In genomic region chr10:20160914-20161313, GRCm38 (mm10) we compare ENCODE assay signal across 14 mouse cellular contexts. TPM values are rescaled to one million over a fixed set of nuclear protein-coding genes. Genes with fewer than 3 reads are reported as not detected.
DNase-seq lines count a peak whose midpoint lies in the region; ATAC-seq and TF ChIP-seq lines count a peak whose summit lies in the region.
"Had no signal": no experiment of that assay in that cellular context is flagged by ENCODE, and none has a peak within 500 bp of the region (broad histone marks: within the 10 kb centered on the region; RNA-seq: fewer than 3 reads in every experiment).

No protein-coding gene starts in this region.

- H3K9me3 ChIP-seq in E14TG2a.4 (ENCODE audit: low read length), result no peaks in the 10 kb centered on the region
- no peaks in the 10 kb centered on the region for H3K9me3 ChIP-seq in midbrain, embryonic 10.5 days (replicated peaks)
- H3K9me3 ChIP-seq: midbrain, embryonic 12.5 days had no signal

- peaks cover 84% of the 10 kb centered on the region for H3K4me1 ChIP-seq in E14TG2a.4 (replicated peaks; ENCODE audit: low read depth, low read length)
- H3K4me1 ChIP-seq in midbrain, embryonic 10.5 days, result no peaks in the 10 kb centered on the region
- H3K4me1 ChIP-seq: midbrain, embryonic 12.5 days had no signal

- 63% methylated on average over 8 of the region's 8 CpGs for WGBS in midbrain, embryonic 10.5 days

- H3K27ac ChIP-seq in midbrain, embryonic 10.5 days (replicated peaks), result no peak overlapping the region
- H3K27ac ChIP-seq: heart, adult 2 months; midbrain, embryonic 12.5 days had no signal

- peak; percentile 28 to 60 for DNase-seq in adrenal gland, adult (ENCODE audit: inconsistent age in 2 of 2, low spot score in 1 of 2)
- DNase-seq in adrenal gland, postnatal 4 days (ENCODE audit: low spot score in 2 of 2), result no peak
- peak; percentile 55 for DNase-seq in kidney, postnatal 10 days
- no peak for DNase-seq in neural tube, embryonic 10.5 days (ENCODE audit: extremely low spot score, low spot score)
- no peak for DNase-seq in cerebellum, adult 9-10 months
- no peak for DNase-seq in midbrain, embryonic 10.5 days (ENCODE audit: low spot score)
- DNase-seq: heart, adult 2 months; right cerebral cortex, postnatal 4 days had no signal

- H3K27me3 ChIP-seq in E14TG2a.4 (ENCODE audit: insufficient read depth, low read length), result no peaks in the 10 kb centered on the region
- no peaks in the 10 kb centered on the region for H3K27me3 ChIP-seq in midbrain, embryonic 10.5 days (ENCODE audit: low read depth, poor library complexity, severe bottlenecking)
- H3K27me3 ChIP-seq: midbrain, embryonic 12.5 days; Patski had no signal

- peaks cover 13% of the 10 kb centered on the region for H3K36me3 ChIP-seq in E14TG2a.4 (ENCODE audit: insufficient read depth, low read length)
- no peaks in the 10 kb centered on the region for H3K36me3 ChIP-seq in midbrain, embryonic 10.5 days
- H3K36me3 ChIP-seq: midbrain, embryonic 12.5 days had no signal

- peak overlapping the region; percentile 53 for H3K4me3 ChIP-seq in E14TG2a.4 (replicated peaks; ENCODE audit: low read length)
- H3K4me3 ChIP-seq in midbrain, embryonic 10.5 days, result no peak overlapping the region
- H3K4me3 ChIP-seq: erythroblast, embryonic 14.5 days; heart, adult 2 months; midbrain, embryonic 12.5 days had no signal

- no peak for TF ChIP-seq CTCF in E14TG2a.4 (conservative IDR thresholded peaks at IDR 0.05; ENCODE audit: low read length)

- peak; percentile 58; the same call in 1 of the 2 replicates for ATAC-seq in common myeloid progenitor, adult 5-6 weeks (replicated peaks; ENCODE audit: low read depth, poor library complexity, severe bottlenecking)
- ATAC-seq: hindbrain, embryonic 16.5 days; Patski had no signal

RNA-seq across cellular contexts. Expression of gene Map7, which starts 12.6 kb away (rescaled TPM):
- total RNA-seq in adrenal gland, postnatal 4 days (2021), result 10 to 100 TPM; 34.3 to 44.6 TPM
- total RNA-seq in common myeloid progenitor, adult 5-6 weeks (2017), result 47.9 and 49.1 TPM in 2 replicates
- polyA plus RNA-seq in midbrain, embryonic 10.5 days (2016; fragmentation: Nextera tagmentation; extraction: Ambion mirVana), result 9.9 and 10.9 TPM in 2 replicates

Comparison
In these comparisons a context has a peak if more than half of its experiments do, and no peak if none do; other contexts are left out.
1. DNase-seq: peak in adrenal gland, adult (2 of 2) and kidney, postnatal 10 days (single experiment); none in adrenal gland, postnatal 4 days (0 of 2), neural tube, embryonic 10.5 days (single experiment), cerebellum, adult 9-10 months (single experiment) and midbrain, embryonic 10.5 days (single experiment).